Mouse (Mus musculus): ENCODE measurements around the gene 1810055G02Rik.

DNA sequence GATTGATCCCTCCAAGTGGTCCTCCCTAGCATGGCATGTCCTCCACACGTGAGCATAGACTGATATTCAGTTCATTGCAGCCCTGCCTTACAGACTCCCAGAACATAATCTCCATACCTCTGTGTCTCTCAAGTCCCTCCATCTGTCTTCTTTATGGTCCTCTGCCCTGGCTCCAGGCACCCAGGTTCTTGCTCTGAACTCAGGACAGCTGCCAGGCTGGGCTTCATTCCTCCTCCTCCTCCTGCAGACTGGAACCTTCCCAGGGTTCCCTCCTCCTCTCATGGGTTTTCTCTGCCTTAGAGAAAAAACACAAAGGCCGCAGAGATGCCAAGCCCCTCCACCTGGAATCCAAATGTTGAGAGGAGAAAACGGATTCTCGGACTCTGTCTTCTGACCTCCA is 34.6 kb downstream of the 1810055G02Rik start:
- TF ChIP-seq CTCF (IDR thresholded peaks at IDR 0.05; ENCODE audit: extremely low read depth, insufficient read depth, low read length) (no peak), POLR2A (IDR thresholded peaks at IDR 0.05; ENCODE audit: extremely low read depth, insufficient read depth, low read length) (no peak)
